Mouse (Mus musculus) liver, embryonic 18 days (tissue): ENCODE results near the gene Gm8720. TPM values are rescaled to one million over a fixed set of nuclear protein-coding genes. Genes with fewer than 3 reads are reported as not detected.

ENCODE experiments used
- polyA plus RNA-seq: library from polyadenylated mRNA; depleted of rRNA; stranded (reverse); fragments of >200 nt; gene quantifications from 2 replicates; pipeline ENCODE4 v1.2.3, GENCODE M21; 2012; rRNA removed

Gene Gm8720
- polyA plus RNA-seq, result not detected in 2 replicates

DNA sequence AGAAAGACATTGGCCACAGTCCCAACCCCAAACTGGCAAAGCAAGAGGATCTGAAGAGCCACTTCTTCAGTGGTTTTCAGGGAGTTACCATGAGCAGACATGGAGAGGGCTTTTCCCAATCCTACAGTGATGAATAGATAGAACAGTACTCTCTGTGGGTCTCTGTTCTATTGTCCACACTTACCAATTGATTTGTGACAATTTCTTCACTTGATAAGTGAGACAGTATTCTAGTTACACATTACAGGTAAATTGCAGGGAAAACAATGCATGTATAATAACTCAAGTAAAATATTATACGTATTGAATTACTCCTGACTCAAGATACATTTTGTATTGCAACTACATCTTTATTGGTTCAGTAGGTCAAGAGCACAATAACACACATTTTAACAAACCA, at the start of gene Gm8720:
TSS of gene Gm8720 (minus strand) at position 101 of the 400 bp plus-strand sequence.

DNA sequence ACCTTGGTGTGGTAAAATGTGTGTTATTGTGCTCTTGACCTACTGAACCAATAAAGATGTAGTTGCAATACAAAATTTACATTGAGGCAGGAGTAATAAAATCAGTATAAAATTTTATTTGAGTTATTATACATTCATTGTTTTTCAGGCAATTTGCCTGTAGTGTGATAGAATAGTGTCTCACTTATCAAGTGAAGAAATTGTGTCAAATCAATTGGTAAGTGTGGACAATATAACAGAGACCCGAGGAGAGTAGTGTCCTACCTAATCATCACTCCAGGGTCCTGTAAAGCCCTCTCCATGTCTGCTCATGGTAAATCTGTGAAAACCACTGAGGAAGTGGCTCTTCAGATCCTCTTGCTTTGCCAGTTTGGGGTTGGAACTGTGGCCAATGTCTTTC, 12.0 kb downstream of the Gm8720 start, which contains the start of gene Vmn1r163:
TSS of gene Vmn1r163 (plus strand) at position 301 of the 400 bp plus-strand sequence.

DNA sequence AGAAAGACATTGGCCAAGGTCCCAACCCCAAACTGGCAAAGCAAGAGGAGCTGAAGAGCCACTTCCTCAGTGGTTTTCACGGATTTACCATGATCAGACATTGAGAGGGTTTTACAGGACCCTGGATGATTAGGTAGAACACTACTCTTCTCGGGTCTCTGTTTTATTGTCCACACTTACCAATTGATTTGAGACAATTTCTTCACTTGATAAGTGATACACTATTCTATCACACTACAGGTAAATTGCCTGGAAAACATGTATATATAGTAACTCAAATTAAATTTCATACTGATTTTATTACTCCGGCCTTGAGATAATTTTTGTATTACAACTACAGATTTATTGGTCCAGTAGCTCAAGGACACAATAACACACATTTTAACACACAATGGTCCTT, 47.4 kb downstream of the Gm8720 start, which contains the start of gene Gm4216:
TSS of gene Gm4216 (minus strand) at position 101 of the 400 bp plus-strand sequence.

Other genes with a start within 250 kb of the Gm8720 start
- gene Vmn1r159, start 223.9 kb downstream of the Gm8720 start, polyA plus RNA-seq, result not detected in 2 replicates
- gene Vmn1r160, start 196.2 kb downstream of the Gm8720 start, polyA plus RNA-seq, result not detected in 2 replicates
- gene Gm4214, start 82.8 kb downstream of the Gm8720 start, polyA plus RNA-seq, result not detected in 2 replicates
- gene Gm4216, start 47.5 kb downstream of the Gm8720 start, polyA plus RNA-seq, result not detected in 2 replicates
- gene Vmn1r163, start 11.9 kb downstream of the Gm8720 start, polyA plus RNA-seq, result not detected in 2 replicates
- gene Gm10662, start 77.0 kb upstream of the Gm8720 start, polyA plus RNA-seq, result not detected in 2 replicates
- not detected in 2 replicates for gene Vmn1r165, start 149.9 kb upstream of the Gm8720 start, polyA plus RNA-seq
- gene Vmn1r166, start 184.2 kb upstream of the Gm8720 start, polyA plus RNA-seq, result not detected in 2 replicates
- not detected in 2 replicates for gene Gm6902, start 211.4 kb upstream of the Gm8720 start, polyA plus RNA-seq
- gene Nlrp4e, start 233.7 kb upstream of the Gm8720 start, polyA plus RNA-seq, result not detected in 2 replicates